Mouse (Mus musculus): ENCODE data around the gene Cd300a. TPM values are rescaled to one million over a fixed set of nuclear protein-coding genes. Genes with fewer than 3 reads are reported as not detected.

Gene Cd300a
- polyA plus RNA-seq, 1 experiment from 2014 or later: 1.2 TPM

DNA sequence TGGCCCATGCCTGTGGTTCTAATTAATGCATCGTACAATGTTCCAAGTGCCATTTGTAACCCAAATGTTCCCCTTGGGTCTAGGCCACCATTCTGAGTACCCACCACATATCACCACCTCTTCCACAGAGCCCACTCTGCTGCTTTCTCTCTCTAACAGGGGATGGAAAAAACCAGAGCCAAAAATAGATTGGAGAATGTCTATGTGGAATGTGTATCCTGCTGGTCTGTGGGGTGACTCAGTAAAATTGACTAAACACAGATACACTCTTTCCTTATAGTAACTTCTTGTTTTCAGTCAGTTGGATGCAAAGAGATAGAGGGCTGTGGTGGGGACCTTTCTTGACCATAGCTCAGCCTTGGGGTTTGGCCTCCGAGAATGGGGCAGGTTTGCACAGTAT is 39.7 kb downstream of the Cd300a start:
- Histone ChIP-seq H3K4me1 (replicated peaks) (no peaks in the 10 kb centered on the region), H3K4me2 (no peak overlapping the region), H3K27me3 (no peaks in the 10 kb centered on the region), H3K36me3 (no peaks in the 10 kb centered on the region), H3K27ac (no peak overlapping the region), H3K9me3 (no peaks in the 10 kb centered on the region), H3K9ac (no peak overlapping the region), H3K4me3 (no peak overlapping the region)
- WGBS: 83% methylated on average over 2 of the region's 2 CpGs
- ATAC-seq (ENCODE audit: low FRiP score): no peak

DNA sequence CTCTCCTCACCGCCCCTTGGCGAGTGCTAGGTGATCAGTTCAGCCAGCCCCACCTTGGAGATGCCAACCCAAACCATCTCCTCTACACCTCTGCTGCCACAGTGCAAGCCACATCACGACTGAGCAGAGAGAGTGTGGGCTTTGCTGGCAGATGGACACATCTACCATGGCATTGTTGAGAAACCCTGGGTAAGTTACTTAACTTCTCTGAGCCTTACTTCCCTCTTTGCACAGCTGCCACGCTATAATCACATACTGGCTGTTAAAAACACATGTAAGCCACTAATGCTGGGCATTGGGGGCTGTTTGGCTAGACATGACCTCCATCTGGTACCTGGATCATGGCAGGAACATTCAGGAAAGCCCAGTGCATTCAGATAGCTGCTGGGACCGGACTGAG is 41.2 kb downstream of the Cd300a start:
- no peak for ATAC-seq (ENCODE audit: low FRiP score)
- H3K4me2 ChIP-seq: no peak overlapping the region
- no peak overlapping the region for H3K27ac ChIP-seq
- no peaks in the 10 kb centered on the region for H3K4me1 ChIP-seq (replicated peaks)
- no peak overlapping the region for H3K9ac ChIP-seq
- WGBS: 82% methylated on average over 5 of the region's 5 CpGs
- no peaks in the 10 kb centered on the region for H3K9me3 ChIP-seq
- H3K4me3 ChIP-seq: no peak overlapping the region
- H3K36me3 ChIP-seq: no peaks in the 10 kb centered on the region
- no peaks in the 10 kb centered on the region for H3K27me3 ChIP-seq

DNA sequence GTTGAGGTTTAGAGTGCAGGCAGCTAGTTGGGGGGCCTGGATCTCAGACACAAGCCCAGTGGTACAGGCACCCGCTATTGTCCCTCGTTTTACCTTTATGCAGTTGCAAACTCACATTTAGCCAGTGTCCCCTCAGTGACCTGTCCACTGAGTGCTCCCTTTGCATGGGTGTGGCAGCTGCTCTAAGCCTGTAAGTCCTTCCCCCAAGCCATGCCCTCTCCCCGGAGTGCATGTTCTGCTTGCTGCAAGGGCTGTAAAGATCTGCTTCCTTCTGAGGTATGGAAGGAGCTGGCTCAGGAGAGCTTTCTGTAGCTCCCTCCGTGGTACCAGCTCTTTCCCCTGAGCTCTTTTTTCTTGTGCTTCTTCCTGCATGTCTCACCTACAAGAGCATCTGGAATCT is 43.8 kb downstream of the Cd300a start:
- 82% methylated on average over 4 of the region's 4 CpGs for WGBS

DNA sequence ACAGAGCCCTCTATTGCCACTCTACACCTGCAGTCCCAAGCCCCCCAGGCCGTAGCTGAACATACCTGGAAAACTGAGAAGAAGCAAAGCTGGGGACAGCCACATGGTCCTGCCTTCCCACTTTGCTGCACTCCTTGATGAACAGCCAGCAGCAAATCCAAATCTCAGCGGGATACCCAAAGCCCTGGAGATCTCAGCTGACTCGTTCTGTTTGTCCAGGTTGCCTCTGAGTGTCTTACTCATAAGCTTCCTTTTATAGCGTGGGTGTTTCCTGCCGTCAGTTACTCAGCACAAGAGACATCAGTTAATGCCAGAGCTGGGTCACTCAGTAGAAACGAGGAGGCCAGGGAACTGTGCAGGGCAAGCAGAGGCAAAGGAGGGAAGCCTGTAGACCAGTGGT is 44.3 kb downstream of the Cd300a start, which contains the start of gene Cd300lb:
Gene Cd300lb (minus strand): TSS at position 243 of the 400 bp plus-strand sequence.
- no peaks in the 10 kb centered on the region for H3K36me3 ChIP-seq
- no peak for ATAC-seq (ENCODE audit: low FRiP score)
- no peaks in the 10 kb centered on the region for H3K4me1 ChIP-seq (replicated peaks)
- WGBS: 71% methylated on average over 6 of the region's 6 CpGs
- no peaks in the 10 kb centered on the region for H3K27me3 ChIP-seq
- no peak within 1 kb of the TSS for H3K9ac ChIP-seq
- no peak within 1 kb of the TSS for H3K27ac ChIP-seq
- H3K4me3 ChIP-seq: no peak within 1 kb of the TSS
- H3K9me3 ChIP-seq: no peaks in the 10 kb centered on the region
- no peak within 1 kb of the TSS for H3K4me2 ChIP-seq

More for the DNA sequence above, 43.8 kb downstream of the Cd300a start:
- H3K27me3 ChIP-seq: no peaks in the 10 kb centered on the region
- no peak overlapping the region for H3K27ac ChIP-seq
- H3K36me3 ChIP-seq: no peaks in the 10 kb centered on the region
- no peaks in the 10 kb centered on the region for H3K9me3 ChIP-seq
- ATAC-seq (ENCODE audit: low FRiP score): no peak
- no peak overlapping the region for H3K4me2 ChIP-seq
- H3K4me1 ChIP-seq (replicated peaks): no peaks in the 10 kb centered on the region
- H3K4me3 ChIP-seq: no peak overlapping the region
- no peak overlapping the region for H3K9ac ChIP-seq

Other genes with a start within 250 kb of the Cd300a start
- gene Rpl38, start 221.5 kb upstream of the Cd300a start, polyA plus RNA-seq (2015; fragmentation: Nextera tagmentation; extraction: Ambion mirVana): 809 and 885 TPM in 2 replicates
- 33.0 and 33.9 TPM in 2 replicates for gene Ttyh2, start 214.6 kb upstream of the Cd300a start, polyA plus RNA-seq (2015; fragmentation: Nextera tagmentation; extraction: Ambion mirVana)
- gene Dnaic2, start 162.6 kb upstream of the Cd300a start, polyA plus RNA-seq (2015; fragmentation: Nextera tagmentation; extraction: Ambion mirVana): 2.9 and 3.8 TPM in 2 replicates
- 1.2 and 1.3 TPM in 2 replicates for gene Kif19a, start 124.7 kb upstream of the Cd300a start, polyA plus RNA-seq (2015; fragmentation: Nextera tagmentation; extraction: Ambion mirVana)
- 21.4 and 22.3 TPM in 2 replicates for gene Btbd17, start 94.1 kb upstream of the Cd300a start, polyA plus RNA-seq (2015; fragmentation: Nextera tagmentation; extraction: Ambion mirVana)
- gene Gpr142, start 91.1 kb upstream of the Cd300a start, polyA plus RNA-seq (2015; fragmentation: Nextera tagmentation; extraction: Ambion mirVana): not detected in 2 replicates
- 9.9 and 11.9 TPM in 2 replicates for gene Gprc5c, start 38.9 kb upstream of the Cd300a start, polyA plus RNA-seq (2015; fragmentation: Nextera tagmentation; extraction: Ambion mirVana)
- not detected in 2 replicates for gene Cd300lb, start 44.3 kb downstream of the Cd300a start, polyA plus RNA-seq (2015; fragmentation: Nextera tagmentation; extraction: Ambion mirVana)
- gene Cd300c, start 79.1 kb downstream of the Cd300a start, polyA plus RNA-seq (2015; fragmentation: Nextera tagmentation; extraction: Ambion mirVana): not detected in 2 replicates
- gene Cd300ld, start 99.9 kb downstream of the Cd300a start, polyA plus RNA-seq (2015; fragmentation: Nextera tagmentation; extraction: Ambion mirVana): 0.06 TPM in 1 of 2 replicates, not detected in the other
- gene Cd300c2, start 111.8 kb downstream of the Cd300a start, polyA plus RNA-seq (2015; fragmentation: Nextera tagmentation; extraction: Ambion mirVana): 0.96 and 2.0 TPM in 2 replicates
- gene Cd300ld2, start 126.2 kb downstream of the Cd300a start, polyA plus RNA-seq (2015; fragmentation: Nextera tagmentation; extraction: Ambion mirVana): not detected in 2 replicates
- gene Cd300ld4, start 137.0 kb downstream of the Cd300a start, polyA plus RNA-seq (2015; fragmentation: Nextera tagmentation; extraction: Ambion mirVana): not detected in 2 replicates
- gene Cd300ld5, start 147.7 kb downstream of the Cd300a start, polyA plus RNA-seq (2015; fragmentation: Nextera tagmentation; extraction: Ambion mirVana): not detected in 2 replicates
- not detected in 2 replicates for gene Cd300ld3, start 158.4 kb downstream of the Cd300a start, polyA plus RNA-seq (2015; fragmentation: Nextera tagmentation; extraction: Ambion mirVana)
- gene Cd300e, start 172.1 kb downstream of the Cd300a start, polyA plus RNA-seq (2015; fragmentation: Nextera tagmentation; extraction: Ambion mirVana): not detected in 2 replicates
- 0.99 and 1.4 TPM in 2 replicates for gene Rab37, start 201.4 kb downstream of the Cd300a start, polyA plus RNA-seq (2015; fragmentation: Nextera tagmentation; extraction: Ambion mirVana)
- 0.12 and 0.27 TPM in 2 replicates for gene Cd300lf, start 244.0 kb downstream of the Cd300a start, polyA plus RNA-seq (2015; fragmentation: Nextera tagmentation; extraction: Ambion mirVana)

Data from hindbrain, embryonic 13.5 days (tissue).